Mouse (Mus musculus) ES-E14 (cell line): ENCODE measurements at regions not wholly inside any gene's neighbourhood (a gene's known extent, or its start where the extent isn't known, plus 50 kb on each side); places are given as distances from the start of the nearest gene placed in this dataset.

ENCODE experiments used
- DNase-seq: peaks from one replicate; pipeline ENCODE4 v3.0.0-alpha.2; 2013; ENCODE audit warnings: low read depth, low spot score
- H3K27ac ChIP-seq: 2 replicates; pipeline ENCODE4 v1.5.1; 2012; ENCODE audit warnings: low read depth, mild to moderate bottlenecking, low read length, moderate library complexity, mixed read lengths; ENCODE audit not compliant: poor library complexity, insufficient read depth, severe bottlenecking
- H3K36me3 ChIP-seq: 2 replicates; pipeline ENCODE4 v1.6.1; 2012; ENCODE audit warnings: mild to moderate bottlenecking, low read length, moderate library complexity, mixed read lengths; ENCODE audit not compliant: control insufficient read depth, poor library complexity, insufficient read depth, severe bottlenecking
- H3K4me1 ChIP-seq, 2 experiments: fragments of 150-350 bp in 1 of 2; sonication (generic) in 1 of 2; 2 replicates each; pipeline ENCODE4 v1.6.1; 2012; ENCODE audit warnings: low read length in 2 of 2, mild to moderate bottlenecking in 1 of 2, mixed read lengths in 1 of 2; ENCODE audit not compliant: control insufficient read depth in 2 of 2, insufficient read depth in 2 of 2, poor library complexity in 1 of 2
- H3K4me3 ChIP-seq, 2 experiments: fragments of 150-350 bp in 1 of 2; sonication (generic) in 1 of 2; 2 replicates each; pipeline ENCODE4 v1.5.1; 2012; ENCODE audit warnings: low read length in 2 of 2, low read depth in 1 of 2, mild to moderate bottlenecking in 1 of 2, mixed read lengths in 1 of 2; ENCODE audit not compliant: insufficient read depth in 1 of 2, poor library complexity in 1 of 2, severe bottlenecking in 1 of 2
- H3K9ac ChIP-seq: 2 replicates; pipeline ENCODE4 v1.6.1; 2012; ENCODE audit warnings: low read depth, mild to moderate bottlenecking, low read length, mixed read lengths; ENCODE audit not compliant: poor library complexity, insufficient read depth, severe bottlenecking
- H3K9me3 ChIP-seq: fragments of 150-350 bp; sonication (generic); 2 replicates; pipeline ENCODE4 v1.6.1; 2012; ENCODE audit warnings: low read depth, mild to moderate bottlenecking, low read length; ENCODE audit not compliant: control insufficient read depth, insufficient read depth
- CHD2 ChIP-seq: IDR thresholded peaks from 2 replicates; pipeline ENCODE4 v1.6.1; 2014; ENCODE audit warnings: mild to moderate bottlenecking, low read depth, low read length, inconsistent platforms
- HCFC1 ChIP-seq: IDR thresholded peaks from 2 replicates; pipeline ENCODE4 v1.6.1; 2012; ENCODE audit warnings: low read length, inconsistent platforms, borderline replicate concordance; ENCODE audit not compliant: insufficient read depth
- MAFK ChIP-seq: IDR thresholded peaks from 2 replicates; pipeline ENCODE4 v1.6.1; 2014; ENCODE audit warnings: mild to moderate bottlenecking, low read depth, low read length, inconsistent platforms; ENCODE audit not compliant: insufficient read depth
- ZC3H11A ChIP-seq: IDR thresholded peaks from 2 replicates; pipeline ENCODE4 v1.6.1; 2012; ENCODE audit warnings: low read depth, mild to moderate bottlenecking, inconsistent platforms, low read length, borderline replicate concordance
- ZNF384 ChIP-seq: IDR thresholded peaks from 2 replicates; pipeline ENCODE4 v1.6.1; 2012; ENCODE audit warnings: low read depth, low read length, inconsistent platforms
- in situ Hi-C, 2 experiments: fragments of 600-800 bp; cut with MboI; formaldehyde crosslinking; loops; one replicate each; pipeline ENCODE4 v1.15.1; 2025; ENCODE audit warnings: low sequenced_read_pairs in 2 of 2, inconsistent platforms in 1 of 2; ENCODE audit not compliant: unreplicated experiment in 2 of 2

DNA sequence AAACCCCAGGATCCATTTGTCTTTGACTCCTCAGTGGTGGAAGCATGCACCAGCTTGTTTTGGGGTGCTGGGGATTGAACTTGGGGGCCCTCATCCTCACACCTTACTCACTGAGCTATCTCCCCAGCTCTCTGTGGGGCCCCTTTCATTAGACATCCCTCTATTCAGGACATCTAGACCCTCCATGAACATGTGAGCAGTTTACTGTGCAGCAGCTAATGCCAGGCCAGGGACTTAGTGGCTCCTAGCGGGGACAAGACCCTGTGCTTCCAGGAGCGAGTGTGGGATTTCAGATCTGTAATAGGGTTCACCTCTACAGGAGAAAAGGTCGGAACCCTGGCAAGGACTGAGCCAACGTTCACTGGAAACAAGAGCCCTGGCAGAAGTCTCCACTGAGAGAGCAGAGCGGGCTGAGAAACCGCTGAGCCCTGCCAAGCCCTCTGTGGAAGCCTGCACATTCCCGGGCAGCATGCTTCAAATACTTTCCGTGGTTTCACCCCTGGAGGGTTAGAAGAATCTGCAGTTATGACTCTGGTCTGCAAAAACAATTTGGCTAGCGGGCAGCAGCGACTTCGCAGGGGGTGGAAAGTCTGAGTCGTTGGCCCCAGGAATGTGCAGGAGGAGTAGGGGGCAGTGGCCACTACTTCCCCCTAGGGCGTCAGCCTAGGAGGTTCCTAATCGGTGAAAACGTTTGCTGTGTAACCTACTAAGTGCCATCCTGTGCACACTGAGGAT is 125.6 kb downstream of the Smad6 start:
- in situ Hi-C loops = no loop called here
- H3K4me1 ChIP-seq = no peaks in the 10 kb centered on the region

DNA sequence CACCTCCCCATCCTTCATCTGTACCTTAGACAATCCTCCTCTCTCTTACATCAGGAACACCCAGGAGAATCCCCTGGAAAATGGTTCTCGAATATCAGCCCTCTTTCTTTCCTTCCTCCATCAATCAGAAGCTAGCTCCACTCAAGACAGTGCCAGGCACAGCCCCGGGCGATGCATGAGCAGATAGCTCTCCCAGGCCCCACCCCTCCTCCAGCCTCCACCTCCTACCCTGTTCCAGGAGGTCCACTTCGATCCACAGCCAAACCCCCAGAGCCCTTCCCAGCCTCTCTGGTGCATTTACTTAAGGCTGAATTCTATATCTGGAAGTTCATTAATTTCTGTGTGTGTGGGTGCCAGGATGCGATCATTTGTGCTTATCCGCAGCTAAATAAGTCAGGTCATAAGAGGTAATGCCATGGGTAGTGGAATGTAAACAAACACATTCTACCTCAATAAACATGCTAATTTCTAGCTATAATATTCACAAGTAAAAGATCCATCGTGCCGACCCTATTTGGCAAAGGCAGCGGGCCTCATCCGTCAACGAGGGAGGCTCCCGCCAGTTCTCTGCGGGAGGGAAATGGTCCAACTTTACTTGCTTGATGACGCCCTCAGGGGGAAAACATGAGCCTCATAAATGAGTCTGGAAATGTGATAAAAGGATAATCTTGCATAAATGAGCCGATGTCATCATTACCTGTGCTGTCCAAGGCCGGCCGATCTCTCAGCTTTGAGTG is 129.5 kb downstream of the Smad6 start:
- Histone ChIP-seq H3K36me3 (no peaks in the 10 kb centered on the region), H3K9ac (no peak overlapping the region), H3K27ac (no peak overlapping the region), H3K4me1 (no peaks in the 10 kb centered on the region), H3K4me3 (no peak overlapping the region), H3K9me3 (no peaks in the 10 kb centered on the region)
- TF ChIP-seq CHD2 (no peak), HCFC1 (no peak), ZC3H11A (no peak), MAFK (no peak), ZNF384 (no peak)
- DNase-seq = no peak
- in situ Hi-C loops = no loop called here

More for the DNA sequence above, 125.6 kb downstream of the Smad6 start:
- TF ChIP-seq ZC3H11A (no peak), HCFC1 (no peak), MAFK (no peak), CHD2 (no peak), ZNF384 (no peak)
- Histone ChIP-seq H3K9ac (no peak overlapping the region; the same call in 1 of the 2 replicates), H3K4me3 (no peak overlapping the region), H3K27ac (no peak overlapping the region), H3K36me3 (no peaks in the 10 kb centered on the region), H3K9me3 (no peaks in the 10 kb centered on the region)
- DNase-seq = no peak

DNA sequence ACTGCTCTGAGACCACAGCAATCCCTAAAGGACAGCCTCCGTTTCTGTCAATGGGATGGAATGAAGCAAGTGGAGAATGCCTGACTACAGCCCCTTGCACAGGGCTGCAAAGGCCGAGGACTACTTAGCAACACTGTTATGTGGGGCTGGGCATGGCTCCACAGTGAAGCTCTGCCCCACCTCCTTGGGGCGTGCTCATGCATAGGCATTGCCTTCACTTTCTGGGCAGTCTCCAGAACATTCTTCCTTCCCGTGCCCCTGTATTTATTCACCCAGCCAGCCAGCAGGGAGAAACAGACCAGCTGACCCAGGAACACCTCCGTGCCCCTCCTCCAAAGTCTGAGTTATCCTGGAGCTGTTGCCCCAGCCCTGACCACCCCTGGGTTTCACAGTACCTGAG is 131.1 kb downstream of the Smad6 start:
- H3K4me3 ChIP-seq = no peak overlapping the region
- H3K36me3 ChIP-seq = no peaks in the 10 kb centered on the region
- H3K27ac ChIP-seq = no peak overlapping the region
- no peaks in the 10 kb centered on the region for H3K9me3 ChIP-seq
- in situ Hi-C loops = no loop called here
- H3K4me1 ChIP-seq = no peaks in the 10 kb centered on the region
- no peak for TF ChIP-seq ZC3H11A
- no peak for TF ChIP-seq HCFC1
- TF ChIP-seq MAFK = no peak
- TF ChIP-seq CHD2 = no peak
- no peak for TF ChIP-seq ZNF384
- H3K9ac ChIP-seq = no peak overlapping the region
- no peak for DNase-seq

DNA sequence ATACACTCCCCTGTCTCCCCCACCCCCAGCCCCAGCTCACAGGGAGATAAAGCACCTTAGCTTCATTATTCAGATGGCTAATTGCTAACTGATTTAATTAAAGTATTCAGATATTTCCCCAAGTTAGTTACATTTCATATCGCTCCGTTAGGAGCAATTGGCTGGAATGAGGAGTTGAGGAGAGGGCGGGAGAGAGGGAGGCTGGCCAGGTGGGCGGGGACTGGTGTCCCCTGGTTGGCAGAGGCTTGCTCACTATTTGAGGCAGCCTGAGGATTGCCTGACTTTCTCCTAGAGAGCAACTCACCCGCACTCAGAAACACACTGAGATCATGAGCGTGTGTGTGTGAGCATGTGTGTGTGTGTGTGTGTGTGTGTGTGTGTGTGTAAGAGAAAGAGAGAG is 131.8 kb upstream of the Smad3 start:
- no peak for DNase-seq
- TF ChIP-seq ZNF384 (no peak), CHD2 (no peak), HCFC1 (no peak), ZC3H11A (no peak)
- no peaks in the 10 kb centered on the region for H3K4me1 ChIP-seq
- in situ Hi-C loops = no loop called here
- no peak overlapping the region for H3K27ac ChIP-seq
- no peak overlapping the region for H3K9ac ChIP-seq
- no peaks in the 10 kb centered on the region for H3K36me3 ChIP-seq
- no peaks in the 10 kb centered on the region for H3K9me3 ChIP-seq
- no peak overlapping the region for H3K4me3 ChIP-seq
